Mouse (Mus musculus): ENCODE data around the gene Cox19.

The Cox19 gene

GRCm38 (mm10) chr5:139294089-139294488, 57.1 kb downstream of the Cox19 start:
- ATAC-seq (ENCODE audit: low TSS enrichment), result no peak

GRCm38 (mm10) chr5:139291811-139292560, 59.2 kb downstream of the Cox19 start:
- ATAC-seq (ENCODE audit: low TSS enrichment), result no peak

DNA sequence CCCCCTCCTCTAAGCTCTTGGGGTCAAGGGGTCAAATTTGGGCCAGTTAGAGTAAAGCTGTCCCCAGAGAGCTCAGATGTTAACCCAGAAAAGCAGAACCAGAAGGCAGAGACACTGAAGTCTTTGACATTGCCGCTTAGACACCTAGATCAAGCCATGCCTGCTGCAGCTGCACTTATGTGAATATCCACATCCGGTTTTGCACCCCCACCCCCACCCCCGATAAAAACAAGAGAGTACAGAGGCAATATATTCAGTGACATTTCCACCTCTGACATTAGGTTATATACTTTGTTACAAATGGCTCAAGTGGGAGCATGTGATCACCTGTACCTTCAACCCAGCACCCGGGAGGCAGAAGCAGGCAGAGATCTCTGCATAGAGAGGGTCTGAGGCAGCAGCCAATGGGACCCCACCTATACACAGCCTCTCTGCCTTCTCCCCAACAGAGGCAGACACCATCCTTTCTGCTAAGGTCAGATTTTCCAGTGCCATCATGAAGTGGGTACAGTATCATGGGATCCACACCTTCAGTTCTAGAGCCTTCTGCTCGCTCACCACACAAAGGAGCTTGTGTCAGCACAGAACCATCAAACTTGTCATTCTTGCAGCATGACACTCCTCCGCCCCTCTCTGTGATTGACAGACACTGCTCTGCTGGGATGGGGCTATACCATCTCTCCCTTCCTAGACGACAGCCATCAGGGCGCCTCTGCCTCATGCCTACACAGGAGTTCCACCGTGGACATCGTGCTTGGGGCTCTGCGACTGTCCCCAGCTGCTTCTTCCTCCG, 60.6 kb downstream of the Cox19 start:
- ATAC-seq (ENCODE audit: low TSS enrichment), result no peak

GRCm38 (mm10) chr5:139288591-139288990, 62.6 kb downstream of the Cox19 start:
- ATAC-seq (ENCODE audit: low TSS enrichment), result peak; percentile 39

- no peak for ATAC-seq (ENCODE audit: low TSS enrichment)
These were observed 63.4 kb downstream of the Cox19 start for GRCm38 (mm10) chr5:139287787-139288186.

DNA sequence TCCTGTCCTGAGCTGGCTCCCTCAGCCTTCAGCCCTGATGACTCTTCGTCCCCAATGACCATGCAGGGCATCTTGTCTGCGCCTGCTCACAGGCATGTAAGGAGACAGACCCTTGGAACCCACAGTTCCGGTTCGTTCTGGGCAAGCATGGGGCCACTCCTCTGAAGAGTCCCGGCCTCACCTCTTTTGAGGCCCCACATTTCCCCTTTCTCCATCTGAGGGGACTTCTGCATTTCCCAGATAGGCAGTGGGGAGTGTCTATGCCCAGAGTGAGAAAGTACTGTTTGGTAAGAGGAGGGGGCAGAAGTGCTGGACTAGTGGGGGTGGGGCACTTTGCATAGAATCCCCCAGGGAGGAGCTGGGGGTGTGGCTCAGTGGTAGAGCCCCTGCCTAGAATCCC, 64.1 kb downstream of the Cox19 start:
- no peak for ATAC-seq (ENCODE audit: low TSS enrichment)

Data from frontal cortex, adult (tissue).